Mouse (Mus musculus): Measurements from ENCODE around the gene Mpdu1. TPM values are rescaled to one million over a fixed set of nuclear protein-coding genes. Genes with fewer than 3 reads are reported as not detected.
"Not testable (repeated sequence)": the region's sequence is repeated elsewhere in the genome, so short reads cannot be mapped to it uniquely, and the experiment has no call there.

Gene Mpdu1
- polyA plus RNA-seq, 1 experiment: 42.5 TPM

GRCm38 (mm10) chr11:69616781-69617180, 45.7 kb downstream of the Mpdu1 start:
- H3K36me3 ChIP-seq (ENCODE audit: control insufficient read depth, insufficient read depth, low read length): no peaks in the 10 kb centered on the region
- H3K27me3 ChIP-seq (ENCODE audit: control insufficient read depth, insufficient read depth, low read length): no peaks in the 10 kb centered on the region
- peaks cover 14% of the 10 kb centered on the region for H3K4me1 ChIP-seq (ENCODE audit: control insufficient read depth, insufficient read depth, low read length)
- no peak for TF ChIP-seq CTCF (IDR thresholded peaks at IDR 0.05; ENCODE audit: control insufficient read depth, insufficient read depth, insufficient replicate concordance, low read depth, low read length)
- no peak for TF ChIP-seq POLR2A (IDR thresholded peaks at IDR 0.05; ENCODE audit: control insufficient read depth, low read depth, low read length)
- no peak overlapping the region for H3K4me3 ChIP-seq (ENCODE audit: control insufficient read depth, low read depth, low read length)
- peak overlapping the region; percentile 27; the same call in 1 of the 2 replicates for H3K27ac ChIP-seq (ENCODE audit: control insufficient read depth, insufficient read depth, low read depth, low read length)

DNA sequence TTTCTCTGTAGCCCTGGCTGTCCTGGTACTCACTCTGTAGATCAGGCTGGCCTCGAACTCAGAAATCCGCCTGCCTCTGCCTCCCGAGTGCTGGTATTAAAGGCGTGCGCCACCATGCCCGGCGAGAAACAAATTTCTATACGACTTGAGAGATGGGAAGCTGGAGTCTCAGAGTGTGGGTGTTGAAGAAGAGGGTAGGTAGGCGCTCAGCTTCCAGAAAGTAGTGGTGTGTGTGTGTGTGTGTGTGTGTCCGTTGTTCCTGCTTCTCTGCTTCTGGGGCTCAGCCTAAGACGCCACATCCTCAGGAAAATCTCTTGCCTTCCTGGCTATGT, 48.2 kb downstream of the Mpdu1 start:
- not testable (repeated sequence) for H3K36me3 ChIP-seq (ENCODE audit: control insufficient read depth, insufficient read depth, low read length); H3K27ac ChIP-seq (ENCODE audit: control insufficient read depth, insufficient read depth, low read depth, low read length); H3K27me3 ChIP-seq (ENCODE audit: control insufficient read depth, insufficient read depth, low read length)
- H3K4me3 ChIP-seq (ENCODE audit: control insufficient read depth, low read depth, low read length): peak overlapping the region; percentile 40
- H3K4me1 ChIP-seq (ENCODE audit: control insufficient read depth, insufficient read depth, low read length): peaks cover 11% of the 10 kb centered on the region

- Histone ChIP-seq H3K4me1 (ENCODE audit: control insufficient read depth, insufficient read depth, low read length) (peaks cover 11% of the 10 kb centered on the region), H3K27ac (ENCODE audit: control insufficient read depth, insufficient read depth, low read depth, low read length) (peak overlapping the region; percentile 64), H3K36me3 (ENCODE audit: control insufficient read depth, insufficient read depth, low read length) (no peaks in the 10 kb centered on the region), H3K4me3 (ENCODE audit: control insufficient read depth, low read depth, low read length) (peak overlapping the region; percentile 42), H3K27me3 (ENCODE audit: control insufficient read depth, insufficient read depth, low read length) (no peaks in the 10 kb centered on the region)
- TF ChIP-seq CTCF (IDR thresholded peaks at IDR 0.05; ENCODE audit: control insufficient read depth, insufficient read depth, insufficient replicate concordance, low read depth, low read length) (peak; percentile 76; the same call in 1 of the 2 replicates), POLR2A (IDR thresholded peaks at IDR 0.05; ENCODE audit: control insufficient read depth, low read depth, low read length) (no peak)
Observed at GRCm38 (mm10) chr11:69613553-69614256, 48.7 kb downstream of the Mpdu1 start.

DNA sequence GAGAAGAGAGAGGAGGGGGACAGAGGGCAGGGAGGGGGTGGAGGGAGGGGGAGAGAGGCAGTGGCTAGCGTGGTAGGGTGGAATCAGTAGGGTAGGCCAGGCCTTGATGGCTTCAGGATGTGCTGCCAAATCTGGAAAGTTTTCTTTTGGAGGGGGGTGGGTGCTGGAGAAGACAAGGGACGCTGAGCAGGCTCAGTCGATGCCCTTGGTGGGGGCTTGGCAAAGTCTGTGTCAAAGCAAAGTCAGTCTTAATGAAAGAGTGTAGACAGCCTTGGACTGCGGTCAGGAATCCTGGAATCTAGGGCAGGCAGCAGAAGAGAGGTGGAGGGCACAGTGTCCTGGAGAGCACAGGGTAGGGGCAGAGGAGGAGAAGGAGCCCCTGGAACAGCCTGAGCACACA, 51.5 kb downstream of the Mpdu1 start:
- H3K27me3 ChIP-seq (ENCODE audit: control insufficient read depth, insufficient read depth, low read length): no peaks in the 10 kb centered on the region
- TF ChIP-seq CTCF (IDR thresholded peaks at IDR 0.05; ENCODE audit: control insufficient read depth, insufficient read depth, insufficient replicate concordance, low read depth, low read length) (no peak), POLR2A (IDR thresholded peaks at IDR 0.05; ENCODE audit: control insufficient read depth, low read depth, low read length) (no peak)
- no peak overlapping the region for H3K4me3 ChIP-seq (ENCODE audit: control insufficient read depth, low read depth, low read length)
- H3K4me1 ChIP-seq (ENCODE audit: control insufficient read depth, insufficient read depth, low read length): peaks cover 13% of the 10 kb centered on the region
- no peak overlapping the region for H3K27ac ChIP-seq (ENCODE audit: control insufficient read depth, insufficient read depth, low read depth, low read length)
- no peaks in the 10 kb centered on the region for H3K36me3 ChIP-seq (ENCODE audit: control insufficient read depth, insufficient read depth, low read length)

DNA sequence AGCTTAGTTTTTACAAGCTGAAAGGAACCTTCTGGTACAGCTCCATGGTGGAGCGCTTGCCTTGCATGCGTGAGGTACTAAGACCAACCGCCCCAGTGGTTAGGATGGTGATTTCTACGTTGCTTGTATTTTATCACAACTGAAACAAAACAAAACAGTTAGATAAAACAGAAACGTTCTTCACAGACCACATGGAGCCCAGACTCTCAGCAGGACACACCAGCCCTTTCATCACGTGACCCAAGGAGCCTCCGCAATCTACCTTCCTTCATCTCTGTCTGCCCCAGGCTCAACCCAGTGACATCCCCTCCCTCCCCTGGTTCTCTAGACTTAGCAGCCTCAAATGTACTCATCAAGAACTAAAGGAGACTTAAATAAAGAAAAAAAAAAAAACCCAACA, 53.0 kb downstream of the Mpdu1 start:
- H3K4me3 ChIP-seq (ENCODE audit: control insufficient read depth, low read depth, low read length): no peak overlapping the region
- H3K27me3 ChIP-seq (ENCODE audit: control insufficient read depth, insufficient read depth, low read length): no peaks in the 10 kb centered on the region
- H3K36me3 ChIP-seq (ENCODE audit: control insufficient read depth, insufficient read depth, low read length): no peaks in the 10 kb centered on the region
- H3K27ac ChIP-seq (ENCODE audit: control insufficient read depth, insufficient read depth, low read depth, low read length): no peak overlapping the region
- peaks cover 25% of the 10 kb centered on the region for H3K4me1 ChIP-seq (ENCODE audit: control insufficient read depth, insufficient read depth, low read length)
- TF ChIP-seq CTCF (IDR thresholded peaks at IDR 0.05; ENCODE audit: control insufficient read depth, insufficient read depth, insufficient replicate concordance, low read depth, low read length) (no peak), POLR2A (IDR thresholded peaks at IDR 0.05; ENCODE audit: control insufficient read depth, low read depth, low read length) (no peak)

DNA sequence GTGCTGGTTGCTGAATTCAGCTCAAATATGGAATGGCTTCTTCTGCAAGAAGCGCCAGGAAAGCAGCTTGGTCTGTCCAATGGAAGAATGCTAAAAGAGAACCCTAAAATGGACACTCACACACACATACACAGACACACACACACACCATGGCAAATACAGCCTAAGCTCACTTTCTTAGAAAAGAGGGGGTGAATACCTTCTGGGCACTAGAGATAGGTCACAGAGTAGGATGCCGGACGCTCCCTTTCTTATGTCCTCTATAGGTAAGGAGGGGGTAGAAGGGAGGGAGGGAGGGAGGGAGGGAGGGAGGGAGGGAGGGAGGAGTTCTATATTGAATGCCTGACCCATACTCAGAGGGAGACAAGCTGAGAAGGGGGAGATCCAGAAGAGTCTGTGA, 53.9 kb downstream of the Mpdu1 start:
- TF ChIP-seq POLR2A (IDR thresholded peaks at IDR 0.05; ENCODE audit: control insufficient read depth, low read depth, low read length) (no peak), CTCF (IDR thresholded peaks at IDR 0.05; ENCODE audit: control insufficient read depth, insufficient read depth, insufficient replicate concordance, low read depth, low read length) (no peak)
- Histone ChIP-seq H3K27me3 (ENCODE audit: control insufficient read depth, insufficient read depth, low read length) (no peaks in the 10 kb centered on the region), H3K4me3 (ENCODE audit: control insufficient read depth, low read depth, low read length) (no peak overlapping the region), H3K36me3 (ENCODE audit: control insufficient read depth, insufficient read depth, low read length) (no peaks in the 10 kb centered on the region), H3K27ac (ENCODE audit: control insufficient read depth, insufficient read depth, low read depth, low read length) (no peak overlapping the region), H3K4me1 (ENCODE audit: control insufficient read depth, insufficient read depth, low read length) (peaks cover 19% of the 10 kb centered on the region)

- no peak for TF ChIP-seq POLR2A (IDR thresholded peaks at IDR 0.05; ENCODE audit: control insufficient read depth, low read depth, low read length)
- no peak for TF ChIP-seq CTCF (IDR thresholded peaks at IDR 0.05; ENCODE audit: control insufficient read depth, insufficient read depth, insufficient replicate concordance, low read depth, low read length)
- H3K4me1 ChIP-seq (ENCODE audit: control insufficient read depth, insufficient read depth, low read length): peaks cover 15% of the 10 kb centered on the region
- H3K36me3 ChIP-seq (ENCODE audit: control insufficient read depth, insufficient read depth, low read length): no peaks in the 10 kb centered on the region
- H3K27me3 ChIP-seq (ENCODE audit: control insufficient read depth, insufficient read depth, low read length): no peaks in the 10 kb centered on the region
- H3K4me3 ChIP-seq (ENCODE audit: control insufficient read depth, low read depth, low read length): no peak overlapping the region
- no peak overlapping the region for H3K27ac ChIP-seq (ENCODE audit: control insufficient read depth, insufficient read depth, low read depth, low read length)
Observed at GRCm38 (mm10) chr11:69606832-69607231, 55.6 kb downstream of the Mpdu1 start.

Other genes with a start within 250 kb of the Mpdu1 start
- gene Kdm6b, start 249.0 kb downstream of the Mpdu1 start, polyA plus RNA-seq (2012; rRNA removed): 8.0 and 8.6 TPM in 2 replicates
- 39.3 and 42.7 TPM in 2 replicates for gene Dnah2, start 113.5 kb downstream of the Mpdu1 start, polyA plus RNA-seq (2012; rRNA removed)
- 2.7 and 3.3 TPM in 2 replicates for gene Efnb3, start 102.4 kb downstream of the Mpdu1 start, polyA plus RNA-seq (2012; rRNA removed)
- 9.5 and 9.7 TPM in 2 replicates for gene Wrap53, start 82.4 kb downstream of the Mpdu1 start, polyA plus RNA-seq (2012; rRNA removed)
- gene Trp53, start 82.3 kb downstream of the Mpdu1 start, polyA plus RNA-seq (2012; rRNA removed): 22.1 TPM in 2 replicates
- gene Atp1b2, start 56.7 kb downstream of the Mpdu1 start, polyA plus RNA-seq (2012; rRNA removed): 27.9 and 40.5 TPM in 2 replicates
- 11.9 and 16.4 TPM in 2 replicates for gene Shbg, start 44.7 kb downstream of the Mpdu1 start, polyA plus RNA-seq (2012; rRNA removed)
- gene Sat2, start 40.6 kb downstream of the Mpdu1 start, polyA plus RNA-seq (2012; rRNA removed): 7.0 and 9.4 TPM in 2 replicates
- 63.3 and 69.1 TPM in 2 replicates for gene Fxr2, start 29.7 kb downstream of the Mpdu1 start, polyA plus RNA-seq (2012; rRNA removed)
- 0.25 and 0.38 TPM in 2 replicates for gene Sox15, start 7.3 kb downstream of the Mpdu1 start, polyA plus RNA-seq (2012; rRNA removed)
- gene Cd68, start 3.5 kb upstream of the Mpdu1 start, polyA plus RNA-seq (2012; rRNA removed): 3.9 and 4.4 TPM in 2 replicates
- 166 and 210 TPM in 2 replicates for gene Eif4a1, start 9.8 kb upstream of the Mpdu1 start, polyA plus RNA-seq (2012; rRNA removed)
- 54.7 and 67.6 TPM in 2 replicates for gene Senp3, start 19.4 kb upstream of the Mpdu1 start, polyA plus RNA-seq (2012; rRNA removed)
- 4.2 and 5.6 TPM in 2 replicates for gene Tnfsf13, start 23.1 kb upstream of the Mpdu1 start, polyA plus RNA-seq (2012; rRNA removed)
- 2.9 and 3.3 TPM in 2 replicates for gene Tnfsf12, start 33.2 kb upstream of the Mpdu1 start, polyA plus RNA-seq (2012; rRNA removed)
- 1.3 and 1.9 TPM in 2 replicates for gene Tnfsfm13, start 33.5 kb upstream of the Mpdu1 start, polyA plus RNA-seq (2012; rRNA removed)
- gene Polr2a, start 96.0 kb upstream of the Mpdu1 start, polyA plus RNA-seq (2012; rRNA removed): 54.7 and 75.8 TPM in 2 replicates
- gene Slc35g3, start 99.3 kb upstream of the Mpdu1 start, polyA plus RNA-seq (2012; rRNA removed): 210 and 236 TPM in 2 replicates
- 5.1 and 6.0 TPM in 2 replicates for gene Zbtb4, start 103.3 kb upstream of the Mpdu1 start, polyA plus RNA-seq (2012; rRNA removed)
- 0.79 and 1.2 TPM in 2 replicates for gene Chrnb1, start 133.3 kb upstream of the Mpdu1 start, polyA plus RNA-seq (2012; rRNA removed)
- gene Fgf11, start 139.2 kb upstream of the Mpdu1 start, polyA plus RNA-seq (2012; rRNA removed): 2.7 and 3.2 TPM in 2 replicates
- 0.52 and 0.79 TPM in 2 replicates for gene Tmem102, start 143.0 kb upstream of the Mpdu1 start, polyA plus RNA-seq (2012; rRNA removed)
- 136 and 193 TPM in 2 replicates for gene Gm39566, start 152.7 kb upstream of the Mpdu1 start, polyA plus RNA-seq (2012; rRNA removed)
- gene Spem2, start 155.8 kb upstream of the Mpdu1 start, polyA plus RNA-seq (2012; rRNA removed): 758 and 858 TPM in 2 replicates
- gene Spem1, start 159.5 kb upstream of the Mpdu1 start, polyA plus RNA-seq (2012; rRNA removed): 1,704 and 1,758 TPM in 2 replicates
- gene Nlgn2, start 175.1 kb upstream of the Mpdu1 start, polyA plus RNA-seq (2012; rRNA removed): 2.4 and 2.7 TPM in 2 replicates
- gene Tmem256, start 175.9 kb upstream of the Mpdu1 start, polyA plus RNA-seq (2012; rRNA removed): 21.9 and 22.7 TPM in 2 replicates
- gene Plscr3, start 183.7 kb upstream of the Mpdu1 start, polyA plus RNA-seq (2012; rRNA removed): 6.5 and 8.5 TPM in 2 replicates
- gene Tnk1, start 196.1 kb upstream of the Mpdu1 start, polyA plus RNA-seq (2012; rRNA removed): 1.6 and 1.9 TPM in 2 replicates
- 20.8 and 27.5 TPM in 2 replicates for gene Tmem95, start 215.4 kb upstream of the Mpdu1 start, polyA plus RNA-seq (2012; rRNA removed)
- gene Kctd11, start 218.8 kb upstream of the Mpdu1 start, polyA plus RNA-seq (2012; rRNA removed): 0.47 and 0.69 TPM in 2 replicates
- gene Acap1, start 232.9 kb upstream of the Mpdu1 start, polyA plus RNA-seq (2012; rRNA removed): 4.0 and 4.9 TPM in 2 replicates
- 124 and 125 TPM in 2 replicates for gene 2810408A11Rik, start 238.3 kb upstream of the Mpdu1 start, polyA plus RNA-seq (2012; rRNA removed)
- gene Neurl4, start 238.4 kb upstream of the Mpdu1 start, polyA plus RNA-seq (2012; rRNA removed): 57.7 and 61.1 TPM in 2 replicates

Data from testis, adult 2 months (tissue).